Mouse (Mus musculus): Measurements from ENCODE around the gene Gabbr1. TPM values are rescaled to one million over a fixed set of nuclear protein-coding genes. Genes with fewer than 3 reads are reported as not detected.

Gabbr1 gene
- 13.0 TPM for polyA plus RNA-seq (2014; fragmentation: Illumina TruSeq; extraction: RNeasy Lipid Tissue Mini Kit (QIAGEN cat#74804); ENCODE audit: insufficient read depth, low read depth, low replicate concordance)

GRCm38 (mm10) chr17:37045611-37046311 is at the start of gene Gabbr1:
TSS of gene Gabbr1 (plus strand) at chr17:37045966.

GRCm38 (mm10) chr17:37000863-37001262 is 44.9 kb upstream of the Gabbr1 start, which contains the start of gene Zfp57:
TSS of gene Zfp57 (plus strand) at chr17:37001163.

GRCm38 (mm10) chr17:37022628-37023576 is 22.9 kb upstream of the Gabbr1 start, which contains the start of gene Mog:
TSS of gene Mog (minus strand) at chr17:37023398.

GRCm38 (mm10) chr17:37088399-37088798 is 42.6 kb downstream of the Gabbr1 start, which contains the start of gene Olfr90:
TSS of gene Olfr90 (minus strand) at chr17:37088499.

GRCm38 (mm10) chr17:37098178-37098577 is 52.4 kb downstream of the Gabbr1 start, which contains the start of gene Olfr91:
TSS of gene Olfr91 (minus strand) at chr17:37098278.

GRCm38 (mm10) chr17:37119988-37120387 is 74.2 kb downstream of the Gabbr1 start, which contains the start of gene Olfr92:
TSS of gene Olfr92 (minus strand) at chr17:37120088.

Other genes with a start within 250 kb of the Gabbr1 start
- gene H2-M10.6, start 233.8 kb upstream of the Gabbr1 start, polyA plus RNA-seq (2014; fragmentation: Illumina TruSeq; extraction: RNeasy Lipid Tissue Mini Kit (QIAGEN cat#74804); ENCODE audit: insufficient read depth, low read depth, low replicate concordance) = not detected
- 21.6 TPM for gene Trim26, start 208.8 kb upstream of the Gabbr1 start, polyA plus RNA-seq (2014; fragmentation: Illumina TruSeq; extraction: RNeasy Lipid Tissue Mini Kit (QIAGEN cat#74804); ENCODE audit: insufficient read depth, low read depth, low replicate concordance)
- 0.49 TPM for gene Trim15, start 178.8 kb upstream of the Gabbr1 start, polyA plus RNA-seq (2014; fragmentation: Illumina TruSeq; extraction: RNeasy Lipid Tissue Mini Kit (QIAGEN cat#74804); ENCODE audit: insufficient read depth, low read depth, low replicate concordance)
- gene Trim10, start 176.4 kb upstream of the Gabbr1 start, polyA plus RNA-seq (2014; fragmentation: Illumina TruSeq; extraction: RNeasy Lipid Tissue Mini Kit (QIAGEN cat#74804); ENCODE audit: insufficient read depth, low read depth, low replicate concordance) = 0.20 TPM
- 0.18 TPM for gene Trim40, start 155.8 kb upstream of the Gabbr1 start, polyA plus RNA-seq (2014; fragmentation: Illumina TruSeq; extraction: RNeasy Lipid Tissue Mini Kit (QIAGEN cat#74804); ENCODE audit: insufficient read depth, low read depth, low replicate concordance)
- not detected for gene Trim31, start 147.8 kb upstream of the Gabbr1 start, polyA plus RNA-seq (2014; fragmentation: Illumina TruSeq; extraction: RNeasy Lipid Tissue Mini Kit (QIAGEN cat#74804); ENCODE audit: insufficient read depth, low read depth, low replicate concordance)
- gene Rnf39, start 103.0 kb upstream of the Gabbr1 start, polyA plus RNA-seq (2014; fragmentation: Illumina TruSeq; extraction: RNeasy Lipid Tissue Mini Kit (QIAGEN cat#74804); ENCODE audit: insufficient read depth, low read depth, low replicate concordance) = 6.7 TPM
- gene Ppp1r11, start 94.2 kb upstream of the Gabbr1 start, polyA plus RNA-seq (2014; fragmentation: Illumina TruSeq; extraction: RNeasy Lipid Tissue Mini Kit (QIAGEN cat#74804); ENCODE audit: insufficient read depth, low read depth, low replicate concordance) = 112 TPM
- 84.8 TPM for gene Znrd1, start 87.4 kb upstream of the Gabbr1 start, polyA plus RNA-seq (2014; fragmentation: Illumina TruSeq; extraction: RNeasy Lipid Tissue Mini Kit (QIAGEN cat#74804); ENCODE audit: insufficient read depth, low read depth, low replicate concordance)
- 9.5 TPM for gene Znrd1as, start 87.4 kb upstream of the Gabbr1 start, polyA plus RNA-seq (2014; fragmentation: Illumina TruSeq; extraction: RNeasy Lipid Tissue Mini Kit (QIAGEN cat#74804); ENCODE audit: insufficient read depth, low read depth, low replicate concordance)
- not detected for gene 2410137M14Rik, start 64.7 kb upstream of the Gabbr1 start, polyA plus RNA-seq (2014; fragmentation: Illumina TruSeq; extraction: RNeasy Lipid Tissue Mini Kit (QIAGEN cat#74804); ENCODE audit: insufficient read depth, low read depth, low replicate concordance)
- gene H2-M5, start 56.4 kb upstream of the Gabbr1 start, polyA plus RNA-seq (2014; fragmentation: Illumina TruSeq; extraction: RNeasy Lipid Tissue Mini Kit (QIAGEN cat#74804); ENCODE audit: insufficient read depth, low read depth, low replicate concordance) = 0.42 TPM
- 7.6 TPM for gene Zfp57, start 44.8 kb upstream of the Gabbr1 start, polyA plus RNA-seq (2014; fragmentation: Illumina TruSeq; extraction: RNeasy Lipid Tissue Mini Kit (QIAGEN cat#74804); ENCODE audit: insufficient read depth, low read depth, low replicate concordance)
- gene Mog, start 22.6 kb upstream of the Gabbr1 start, polyA plus RNA-seq (2014; fragmentation: Illumina TruSeq; extraction: RNeasy Lipid Tissue Mini Kit (QIAGEN cat#74804); ENCODE audit: insufficient read depth, low read depth, low replicate concordance) = not detected
- gene Olfr90, start 42.5 kb downstream of the Gabbr1 start, polyA plus RNA-seq (2014; fragmentation: Illumina TruSeq; extraction: RNeasy Lipid Tissue Mini Kit (QIAGEN cat#74804); ENCODE audit: insufficient read depth, low read depth, low replicate concordance) = not detected
- gene Olfr91, start 52.3 kb downstream of the Gabbr1 start, polyA plus RNA-seq (2014; fragmentation: Illumina TruSeq; extraction: RNeasy Lipid Tissue Mini Kit (QIAGEN cat#74804); ENCODE audit: insufficient read depth, low read depth, low replicate concordance) = not detected
- not detected for gene Olfr92, start 74.1 kb downstream of the Gabbr1 start, polyA plus RNA-seq (2014; fragmentation: Illumina TruSeq; extraction: RNeasy Lipid Tissue Mini Kit (QIAGEN cat#74804); ENCODE audit: insufficient read depth, low read depth, low replicate concordance)
- gene Olfr93, start 115.5 kb downstream of the Gabbr1 start, polyA plus RNA-seq (2014; fragmentation: Illumina TruSeq; extraction: RNeasy Lipid Tissue Mini Kit (QIAGEN cat#74804); ENCODE audit: insufficient read depth, low read depth, low replicate concordance) = not detected
- gene Ubd, start 147.9 kb downstream of the Gabbr1 start, polyA plus RNA-seq (2014; fragmentation: Illumina TruSeq; extraction: RNeasy Lipid Tissue Mini Kit (QIAGEN cat#74804); ENCODE audit: insufficient read depth, low read depth, low replicate concordance) = 0.45 TPM
- gene Olfr94, start 155.0 kb downstream of the Gabbr1 start, polyA plus RNA-seq (2014; fragmentation: Illumina TruSeq; extraction: RNeasy Lipid Tissue Mini Kit (QIAGEN cat#74804); ENCODE audit: insufficient read depth, low read depth, low replicate concordance) = not detected
- not detected for gene Olfr95, start 167.2 kb downstream of the Gabbr1 start, polyA plus RNA-seq (2014; fragmentation: Illumina TruSeq; extraction: RNeasy Lipid Tissue Mini Kit (QIAGEN cat#74804); ENCODE audit: insufficient read depth, low read depth, low replicate concordance)
- gene Olfr96, start 174.2 kb downstream of the Gabbr1 start, polyA plus RNA-seq (2014; fragmentation: Illumina TruSeq; extraction: RNeasy Lipid Tissue Mini Kit (QIAGEN cat#74804); ENCODE audit: insufficient read depth, low read depth, low replicate concordance) = not detected
- gene Olfr97, start 191.4 kb downstream of the Gabbr1 start, polyA plus RNA-seq (2014; fragmentation: Illumina TruSeq; extraction: RNeasy Lipid Tissue Mini Kit (QIAGEN cat#74804); ENCODE audit: insufficient read depth, low read depth, low replicate concordance) = not detected
- not detected for gene Olfr98, start 217.8 kb downstream of the Gabbr1 start, polyA plus RNA-seq (2014; fragmentation: Illumina TruSeq; extraction: RNeasy Lipid Tissue Mini Kit (QIAGEN cat#74804); ENCODE audit: insufficient read depth, low read depth, low replicate concordance)
- 21.8 TPM for gene H2-M3, start 224.3 kb downstream of the Gabbr1 start, polyA plus RNA-seq (2014; fragmentation: Illumina TruSeq; extraction: RNeasy Lipid Tissue Mini Kit (QIAGEN cat#74804); ENCODE audit: insufficient read depth, low read depth, low replicate concordance)
- gene Olfr99, start 237.5 kb downstream of the Gabbr1 start, polyA plus RNA-seq (2014; fragmentation: Illumina TruSeq; extraction: RNeasy Lipid Tissue Mini Kit (QIAGEN cat#74804); ENCODE audit: insufficient read depth, low read depth, low replicate concordance) = not detected

Measured in lung, adult 10 weeks (tissue).